In genomic region chr15:98971111-98971510, GRCm38 (mm10) we compare ENCODE assay signal across 10 mouse cellular contexts. TPM values are rescaled to one million over a fixed set of nuclear protein-coding genes. Genes with fewer than 3 reads are reported as not detected.
A peak's percentile ranks its signal among the peaks of the same experiment; 100 is the strongest.
DNase-seq lines count a peak whose midpoint lies in the region; ATAC-seq lines count a peak whose summit lies in the region.
"Had no signal": no experiment of that assay in that cellular context is flagged by ENCODE, and none has a peak within 500 bp of the region (broad histone marks: within the 10 kb centered on the region; RNA-seq: fewer than 3 reads in every experiment).

No protein-coding gene starts in this region.

- H3K27ac ChIP-seq in hindbrain, embryonic 14.5 days = peak overlapping the region; percentile 99
- peak overlapping the region; percentile 96 for H3K27ac ChIP-seq in neural tube, embryonic 15.5 days (replicated peaks)
- no peak overlapping the region for H3K27ac ChIP-seq in kidney, embryonic 16.5 days (ENCODE audit: low read length)

- H3K27me3 ChIP-seq in hindbrain, embryonic 14.5 days (ENCODE audit: control insufficient read depth, insufficient read depth, low read length) = no peaks in the 10 kb centered on the region
- no peaks in the 10 kb centered on the region for H3K27me3 ChIP-seq in neural tube, embryonic 15.5 days (replicated peaks)
- no peaks in the 10 kb centered on the region for H3K27me3 ChIP-seq in kidney, embryonic 16.5 days (ENCODE audit: insufficient read depth, low read length)

- ATAC-seq in hindbrain, embryonic 14.5 days (ENCODE audit: low FRiP score) = peak; percentile 71
- ATAC-seq in neural tube, embryonic 15.5 days (ENCODE audit: low FRiP score) = peak; percentile 81
- ATAC-seq in cerebellum, adult (ENCODE audit: insufficient number of reproducible peaks, low FRiP score, low TSS enrichment) = no peak
- no peak for ATAC-seq in kidney, embryonic 16.5 days (ENCODE audit: low FRiP score, low TSS enrichment)

- 6% methylated on average over 4 of the region's 4 CpGs for WGBS in hindbrain, embryonic 14.5 days
- WGBS in neural tube, embryonic 15.5 days = 7% methylated on average over 4 of the region's 4 CpGs
- WGBS in kidney, embryonic 16.5 days = 35% methylated on average over 4 of the region's 4 CpGs

- peak overlapping the region; percentile 48 for H3K4me2 ChIP-seq in hindbrain, embryonic 14.5 days (replicated peaks)
- peak overlapping the region; percentile 52 for H3K4me2 ChIP-seq in neural tube, embryonic 15.5 days
- no peak overlapping the region for H3K4me2 ChIP-seq in kidney, embryonic 16.5 days (replicated peaks; ENCODE audit: low read depth, low read length)

- H3K9ac ChIP-seq in hindbrain, embryonic 14.5 days = peak overlapping the region; percentile 51
- peak overlapping the region; percentile 44 for H3K9ac ChIP-seq in neural tube, embryonic 15.5 days (replicated peaks)
- H3K9ac ChIP-seq in kidney, embryonic 16.5 days (replicated peaks; ENCODE audit: low read length) = no peak overlapping the region

- H3K4me3 ChIP-seq in hindbrain, embryonic 14.5 days (replicated peaks; ENCODE audit: low read length) = peak overlapping the region; percentile 10
- peak overlapping the region; percentile 15 for H3K4me3 ChIP-seq in neural tube, embryonic 15.5 days (replicated peaks)
- H3K4me3 ChIP-seq in kidney, embryonic 16.5 days (ENCODE audit: low read length) = no peak overlapping the region

- peaks cover 46% of the 10 kb centered on the region for H3K4me1 ChIP-seq in hindbrain, embryonic 14.5 days (replicated peaks; ENCODE audit: control insufficient read depth, insufficient read depth, low read length)
- H3K4me1 ChIP-seq in neural tube, embryonic 15.5 days = peaks cover 60% of the 10 kb centered on the region
- H3K4me1 ChIP-seq in kidney, embryonic 16.5 days (ENCODE audit: insufficient read depth, low read length) = peaks cover 27% of the 10 kb centered on the region

- no peaks in the 10 kb centered on the region for H3K9me3 ChIP-seq in hindbrain, embryonic 14.5 days (ENCODE audit: control insufficient read depth, low read length)
- no peaks in the 10 kb centered on the region for H3K9me3 ChIP-seq in neural tube, embryonic 15.5 days (replicated peaks)
- H3K9me3 ChIP-seq in kidney, embryonic 16.5 days (ENCODE audit: low read length) = no peaks in the 10 kb centered on the region

- no peaks in the 10 kb centered on the region for H3K36me3 ChIP-seq in hindbrain, embryonic 14.5 days (replicated peaks; ENCODE audit: control insufficient read depth, insufficient read depth)
- H3K36me3 ChIP-seq in neural tube, embryonic 15.5 days = no peaks in the 10 kb centered on the region
- no peaks in the 10 kb centered on the region for H3K36me3 ChIP-seq in kidney, embryonic 16.5 days (ENCODE audit: insufficient read depth, low read length)

- DNase-seq in left cerebral cortex, adult 18-20 months (ENCODE audit: low spot score in 2 of 2) = peak; percentile 46 to 49
- DNase-seq in left cerebral cortex, postnatal 4 days = no peak
- peak; percentile 67 for DNase-seq in embryo, embryonic 11 days
- DNase-seq in hindbrain, embryonic 14.5 days (ENCODE audit: low spot score) = peak; percentile 83
- DNase-seq in heart, adult 18-20 months = no peak

- intact Hi-C loops in left cerebral cortex, postnatal 4 days (cut with DNase I) = no loop called here

RNA-seq across cellular contexts. Expression of gene Tuba1a, which starts 17.6 kb away (rescaled TPM):
- 100 to 1,000 TPM; 874 to 893 TPM for total RNA-seq in left cerebral cortex, adult 18-20 months (2021)
- total RNA-seq in left cerebral cortex, postnatal 4 days (2021) = 1,000 to 10,000 TPM; 8,276 to 8,744 TPM
- 14,408 and 15,410 TPM in 2 replicates for polyA plus RNA-seq in hindbrain, embryonic 14.5 days (2014; fragmentation: Nextera tagmentation; extraction: Ambion mirVana)
- polyA plus RNA-seq in neural tube, embryonic 15.5 days (2015; fragmentation: Nextera tagmentation; extraction: Ambion mirVana) = 10,639 and 13,509 TPM in 2 replicates
- total RNA-seq in heart, adult 18-20 months (2021) = 10 to 100 TPM; 63.6 to 78.8 TPM
- polyA plus RNA-seq in kidney, embryonic 16.5 days (2015; fragmentation: Nextera tagmentation; extraction: Ambion mirVana) = 925 and 946 TPM in 2 replicates

RNA-seq across cellular contexts. Expression of gene Gm49450, which starts 17.8 kb away (rescaled TPM):
- not detected for total RNA-seq in left cerebral cortex, adult 18-20 months (2021)
- not detected for total RNA-seq in left cerebral cortex, postnatal 4 days (2021)
- polyA plus RNA-seq in hindbrain, embryonic 14.5 days (2014; fragmentation: Nextera tagmentation; extraction: Ambion mirVana) = not detected in 2 replicates
- polyA plus RNA-seq in neural tube, embryonic 15.5 days (2015; fragmentation: Nextera tagmentation; extraction: Ambion mirVana) = not detected in 2 replicates
- not detected for total RNA-seq in heart, adult 18-20 months (2021)
- polyA plus RNA-seq in kidney, embryonic 16.5 days (2015; fragmentation: Nextera tagmentation; extraction: Ambion mirVana) = not detected in 2 replicates
- total RNA-seq: left cerebral cortex, adult 8-10 months had no signal
- polyA plus RNA-seq: heart, embryonic 14.5 days had no signal

RNA-seq across cellular contexts. Expression of gene Tuba1b, which starts 36.7 kb away (rescaled TPM):
- total RNA-seq in left cerebral cortex, adult 18-20 months (2021) = 100 to 1,000 TPM; 584 to 602 TPM
- 1,000 to 10,000 TPM; 1,107 to 1,135 TPM for total RNA-seq in left cerebral cortex, postnatal 4 days (2021)
- 1,223 and 1,455 TPM in 2 replicates for polyA plus RNA-seq in hindbrain, embryonic 14.5 days (2014; fragmentation: Nextera tagmentation; extraction: Ambion mirVana)
- 1,446 and 1,534 TPM in 2 replicates for polyA plus RNA-seq in neural tube, embryonic 15.5 days (2015; fragmentation: Nextera tagmentation; extraction: Ambion mirVana)
- total RNA-seq in heart, adult 18-20 months (2021) = 100 to 1,000 TPM; 138 to 153 TPM
- polyA plus RNA-seq in kidney, embryonic 16.5 days (2015; fragmentation: Nextera tagmentation; extraction: Ambion mirVana) = 1,826 and 1,900 TPM in 2 replicates

RNA-seq across cellular contexts. Expression of gene Lmbr1l, which starts 53.1 kb away (rescaled TPM):
- 10 to 100 TPM; 12.9 to 17.9 TPM for total RNA-seq in left cerebral cortex, adult 18-20 months (2021)
- 10 to 100 TPM; 31.4 to 42.2 TPM for total RNA-seq in left cerebral cortex, postnatal 4 days (2021)
- 6.4 and 8.1 TPM in 2 replicates for polyA plus RNA-seq in hindbrain, embryonic 14.5 days (2014; fragmentation: Nextera tagmentation; extraction: Ambion mirVana)
- 27.9 and 28.6 TPM in 2 replicates for polyA plus RNA-seq in neural tube, embryonic 15.5 days (2015; fragmentation: Nextera tagmentation; extraction: Ambion mirVana)
- total RNA-seq in heart, adult 18-20 months (2021) = 1 to 10 TPM; 7.4 to 9.8 TPM
- 17.6 and 18.9 TPM in 2 replicates for polyA plus RNA-seq in kidney, embryonic 16.5 days (2015; fragmentation: Nextera tagmentation; extraction: Ambion mirVana)

RNA-seq across cellular contexts. Expression of gene Tuba1c, which starts 58.6 kb away (rescaled TPM):
- 10 to 100 TPM; 65.4 to 66.8 TPM for total RNA-seq in left cerebral cortex, adult 18-20 months (2021)
- total RNA-seq in left cerebral cortex, postnatal 4 days (2021) = 100 to 1,000 TPM; 548 to 589 TPM
- polyA plus RNA-seq in hindbrain, embryonic 14.5 days (2014; fragmentation: Nextera tagmentation; extraction: Ambion mirVana) = 21.7 and 24.2 TPM in 2 replicates
- 12.4 and 52.6 TPM in 2 replicates for polyA plus RNA-seq in neural tube, embryonic 15.5 days (2015; fragmentation: Nextera tagmentation; extraction: Ambion mirVana)
- 10 to 100 TPM; 31.8 to 41.4 TPM for total RNA-seq in heart, adult 18-20 months (2021)
- polyA plus RNA-seq in kidney, embryonic 16.5 days (2015; fragmentation: Nextera tagmentation; extraction: Ambion mirVana) = 213 and 219 TPM in 2 replicates

Comparison
In these comparisons a context has a peak if more than half of its experiments do, and no peak if none do; other contexts are left out.
1. DNase-seq: peak in left cerebral cortex, adult 18-20 months (2 of 2), embryo, embryonic 11 days (single experiment) and hindbrain, embryonic 14.5 days (single experiment); none in left cerebral cortex, postnatal 4 days (single experiment) and heart, adult 18-20 months (0 of 2).
2. ATAC-seq: peak in hindbrain, embryonic 14.5 days (single experiment) and neural tube, embryonic 15.5 days (single experiment); none in cerebellum, adult (single experiment) and kidney, embryonic 16.5 days (single experiment).
3. RNA of gene Tuba1a, which starts 17.6 kb away (total RNA-seq): 8,276 to 8,744 TPM in left cerebral cortex, postnatal 4 days and 874 to 893 TPM in left cerebral cortex, adult 18-20 months; 63.6 to 78.8 TPM in heart, adult 18-20 months; every median in the first group is over 10 times any median in the second.